Mouse (Mus musculus) kidney, postnatal 14 days (tissue): ENCODE results near the gene Mapkbp1.

Experiments used
- DNase-seq: peaks from one replicate; pipeline ENCODE4 v3.0.0; 2022; ENCODE audit warnings: mixed read lengths

Mapkbp1 gene

GRCm38 (mm10) chr2:120055923-120056322 lies 83.4 kb downstream of the Mapkbp1 start:
- no peak for DNase-seq

GRCm38 (mm10) chr2:120058818-120059217 lies 86.3 kb downstream of the Mapkbp1 start:
- no peak for DNase-seq

- no peak for DNase-seq
These were observed 87.0 kb downstream of the Mapkbp1 start for GRCm38 (mm10) chr2:120059466-120059865.

GRCm38 (mm10) chr2:120060190-120060589 lies 87.7 kb downstream of the Mapkbp1 start:
- peak; percentile 53 for DNase-seq

- DNase-seq = peak; percentile 41
These were observed 88.2 kb downstream of the Mapkbp1 start for GRCm38 (mm10) chr2:120060651-120061050.

- DNase-seq = no peak
These were observed 89.7 kb downstream of the Mapkbp1 start for GRCm38 (mm10) chr2:120062248-120062647.

GRCm38 (mm10) chr2:120064639-120065038 lies 92.1 kb downstream of the Mapkbp1 start:
- DNase-seq = no peak

- DNase-seq = no peak
These were observed 92.7 kb downstream of the Mapkbp1 start for GRCm38 (mm10) chr2:120065243-120065642.

- DNase-seq = no peak
These were observed 93.7 kb downstream of the Mapkbp1 start for GRCm38 (mm10) chr2:120066224-120066623.

- peak; percentile 57 for DNase-seq
These were observed 96.3 kb downstream of the Mapkbp1 start for GRCm38 (mm10) chr2:120068555-120069465.

GRCm38 (mm10) chr2:120069466-120069990 lies 97.0 kb downstream of the Mapkbp1 start:
- DNase-seq = no peak

- DNase-seq = no peak
These were observed 101.6 kb downstream of the Mapkbp1 start for GRCm38 (mm10) chr2:120074096-120074495.

- peak; percentile 73 for DNase-seq
These were observed 103.7 kb downstream of the Mapkbp1 start for GRCm38 (mm10) chr2:120076076-120076705.
